Mouse (Mus musculus) testis, adult 2 months (tissue): ENCODE results near the gene Elavl2.

Source experiments
- CTCF ChIP-seq: fragments of 200-500 bp; IDR thresholded peaks from 2 replicates; pipeline ENCODE4 v1.5.1; 2012; ENCODE audit warnings: low read depth, mild to moderate bottlenecking, inconsistent platforms, low read length, moderate library complexity; ENCODE audit not compliant: control insufficient read depth, insufficient read depth, insufficient replicate concordance
- POLR2A ChIP-seq: fragments of 200-500 bp; IDR thresholded peaks from 2 replicates; pipeline ENCODE4 v1.6.1; 2012; ENCODE audit warnings: low read depth, mild to moderate bottlenecking, inconsistent platforms, low read length, moderate library complexity; ENCODE audit not compliant: control insufficient read depth

DNA sequence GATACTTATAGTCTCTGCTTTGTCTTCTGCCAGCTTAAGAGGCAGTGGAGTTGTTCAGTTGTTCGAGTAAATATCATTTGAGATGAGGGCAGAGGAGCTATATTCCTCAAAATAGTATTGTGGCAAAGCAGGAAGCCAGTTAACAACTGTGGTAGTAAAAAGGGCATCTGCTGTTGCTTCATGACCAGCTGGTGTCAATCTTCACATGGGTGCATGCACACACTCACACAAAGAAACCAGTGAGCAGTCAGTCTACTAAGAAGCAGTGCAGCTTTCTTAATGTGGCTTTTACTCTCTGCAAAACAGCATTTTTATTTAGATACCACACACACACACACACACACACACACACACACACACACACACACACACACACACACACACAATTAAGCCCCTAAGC is 110.2 kb downstream of the Elavl2 start:
- TF ChIP-seq CTCF (no peak), POLR2A (no peak)
